Mouse (Mus musculus): ENCODE data around the gene Ctsg. TPM values are rescaled to one million over a fixed set of nuclear protein-coding genes. Genes with fewer than 3 reads are reported as not detected.
"Not testable (repeated sequence)": the region's sequence is repeated elsewhere in the genome, so short reads cannot be mapped to it uniquely, and the experiment has no call there.

The Ctsg gene
- 0.34 TPM in 1 of 2 replicates, not detected in the other for polyA plus RNA-seq (2016; fragmentation: Nextera tagmentation; extraction: Ambion mirVana)

- peaks cover 6% of the 10 kb centered on the region for H3K4me1 ChIP-seq (replicated peaks)
- H3K4me3 ChIP-seq = no peak within 1 kb of the TSS
- H3K9ac ChIP-seq = no peak within 1 kb of the TSS
- H3K36me3 ChIP-seq = no peaks in the 10 kb centered on the region
- H3K4me2 ChIP-seq = no peak within 1 kb of the TSS
- no peak for ATAC-seq (ENCODE audit: insufficient number of reproducible peaks, low FRiP score)
- H3K27ac ChIP-seq (ENCODE audit: poor library complexity, severe bottlenecking) = no peak within 1 kb of the TSS
- 58% methylated on average over 10 of the region's 10 CpGs for WGBS
- no peaks in the 10 kb centered on the region for H3K27me3 ChIP-seq (replicated peaks)
- no peaks in the 10 kb centered on the region for H3K9me3 ChIP-seq (replicated peaks)
These were observed at the start of gene Ctsg for GRCm38 (mm10) chr14:56102386-56102785. Gene Ctsg (minus strand): TSS chr14:56102574.

- not testable (repeated sequence) for ATAC-seq (ENCODE audit: insufficient number of reproducible peaks, low FRiP score)
- 73% methylated on average over 1 of the region's 1 CpGs for WGBS
These were observed 31.3 kb upstream of the Ctsg start for GRCm38 (mm10) chr14:56133675-56134074.

DNA sequence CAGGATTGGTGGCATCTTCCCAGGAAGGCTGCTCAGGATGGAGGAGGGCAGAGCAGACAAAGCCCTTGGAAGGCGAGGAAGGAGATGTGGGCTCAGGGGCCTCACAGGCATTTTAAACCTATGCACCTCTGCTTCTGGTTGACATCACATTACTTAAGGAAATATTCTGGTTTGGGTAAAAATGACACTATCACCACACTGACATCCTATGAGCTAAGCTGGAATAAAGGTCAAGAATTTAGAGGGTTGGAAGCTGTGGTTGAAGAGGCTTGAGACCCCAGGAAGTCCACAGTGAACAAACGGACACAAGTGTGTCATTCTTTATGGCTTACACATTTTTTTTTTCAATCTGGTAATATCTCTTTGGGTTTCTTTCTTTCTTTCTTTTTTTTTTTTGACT, 30.1 kb upstream of the Ctsg start, which contains the start of gene Gzmd:
Gzmd (minus strand) TSS at position 101 of the 400 bp plus-strand sequence.
- not testable (repeated sequence) for H3K27me3 ChIP-seq (replicated peaks); H3K9ac ChIP-seq; H3K4me1 ChIP-seq (replicated peaks); H3K27ac ChIP-seq (ENCODE audit: poor library complexity, severe bottlenecking); H3K36me3 ChIP-seq; H3K4me2 ChIP-seq; ATAC-seq (ENCODE audit: insufficient number of reproducible peaks, low FRiP score); H3K4me3 ChIP-seq; H3K9me3 ChIP-seq (replicated peaks)
- WGBS = 69% methylated on average over 2 of the region's 2 CpGs

More at GRCm38 (mm10) chr14:56133675-56134074, 31.3 kb upstream of the Ctsg start:
- not testable (repeated sequence) for H3K4me2 ChIP-seq; H3K4me1 ChIP-seq (replicated peaks); H3K4me3 ChIP-seq; H3K9ac ChIP-seq; H3K27ac ChIP-seq (ENCODE audit: poor library complexity, severe bottlenecking); H3K27me3 ChIP-seq (replicated peaks); H3K36me3 ChIP-seq; H3K9me3 ChIP-seq (replicated peaks)

DNA sequence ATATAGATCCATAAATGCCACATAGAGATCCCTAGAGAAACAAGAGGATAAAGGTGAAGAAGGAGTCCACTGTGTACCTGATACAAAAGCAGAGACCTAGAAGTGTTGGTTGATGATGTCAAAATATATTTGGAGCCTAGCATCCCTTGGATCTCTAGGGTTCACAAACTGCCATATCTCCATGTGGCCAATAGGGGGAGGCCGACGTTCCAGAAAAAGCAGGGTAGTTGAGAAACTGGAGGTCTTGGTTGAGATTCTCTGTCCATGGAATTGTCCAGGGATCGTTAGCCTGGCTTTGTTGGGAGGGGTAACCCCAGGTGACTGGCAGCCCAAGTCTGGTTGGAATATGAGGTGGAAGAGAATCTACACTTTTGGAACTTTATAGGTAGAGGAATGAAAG, 26.0 kb upstream of the Ctsg start:
- Histone ChIP-seq H3K9me3 (replicated peaks) (no peaks in the 10 kb centered on the region), H3K36me3 (no peaks in the 10 kb centered on the region), H3K4me2 (no peak overlapping the region), H3K27ac (ENCODE audit: poor library complexity, severe bottlenecking) (no peak overlapping the region), H3K9ac (no peak overlapping the region), H3K27me3 (replicated peaks) (no peaks in the 10 kb centered on the region), H3K4me1 (replicated peaks) (no peaks in the 10 kb centered on the region), H3K4me3 (no peak overlapping the region)
- WGBS = 43% methylated on average over 3 of the region's 3 CpGs
- ATAC-seq (ENCODE audit: insufficient number of reproducible peaks, low FRiP score) = no peak

- WGBS = 72% methylated on average over 3 of the region's 3 CpGs
- no peak for ATAC-seq (ENCODE audit: insufficient number of reproducible peaks, low FRiP score)
These were observed 21.1 kb upstream of the Ctsg start for GRCm38 (mm10) chr14:56123516-56123915.

DNA sequence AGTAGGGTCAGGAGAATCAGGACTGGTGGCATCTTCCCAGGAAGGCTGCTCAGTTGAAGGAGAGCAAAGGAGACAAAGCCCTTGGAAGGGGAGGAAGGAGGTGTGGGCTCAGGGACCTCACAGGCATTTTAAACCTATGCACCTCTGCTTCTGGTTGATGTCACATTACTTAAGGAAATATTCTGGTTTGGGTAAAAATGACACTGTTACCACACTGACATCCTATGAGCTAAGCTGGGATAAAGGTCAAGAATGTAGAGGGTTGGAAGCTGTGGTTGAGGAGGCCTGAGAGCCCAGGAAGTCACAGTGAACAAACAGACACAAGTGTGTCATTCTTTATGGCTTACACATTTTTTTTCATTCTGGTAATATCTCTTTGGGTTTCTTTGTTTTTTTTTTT, 18.2 kb upstream of the Ctsg start, which contains the start of gene Gzme:
Gzme (minus strand) TSS at position 101 of the 400 bp plus-strand sequence.
- Histone ChIP-seq H3K4me2 (no peak within 1 kb of the TSS), H3K27ac (ENCODE audit: poor library complexity, severe bottlenecking) (no peak within 1 kb of the TSS), H3K36me3 (no peaks in the 10 kb centered on the region), H3K27me3 (replicated peaks) (no peaks in the 10 kb centered on the region), H3K9ac (no peak within 1 kb of the TSS), H3K4me3 (no peak within 1 kb of the TSS), H3K4me1 (replicated peaks) (no peaks in the 10 kb centered on the region), H3K9me3 (replicated peaks) (no peaks in the 10 kb centered on the region)
- no peak for ATAC-seq (ENCODE audit: insufficient number of reproducible peaks, low FRiP score)

More at GRCm38 (mm10) chr14:56123516-56123915, 21.1 kb upstream of the Ctsg start:
- H3K36me3 ChIP-seq = no peaks in the 10 kb centered on the region
- no peaks in the 10 kb centered on the region for H3K4me1 ChIP-seq (replicated peaks)
- H3K27ac ChIP-seq (ENCODE audit: poor library complexity, severe bottlenecking) = no peak overlapping the region
- H3K9me3 ChIP-seq (replicated peaks) = no peaks in the 10 kb centered on the region
- H3K9ac ChIP-seq = no peak overlapping the region
- no peaks in the 10 kb centered on the region for H3K27me3 ChIP-seq (replicated peaks)
- no peak overlapping the region for H3K4me3 ChIP-seq
- no peak overlapping the region for H3K4me2 ChIP-seq

DNA sequence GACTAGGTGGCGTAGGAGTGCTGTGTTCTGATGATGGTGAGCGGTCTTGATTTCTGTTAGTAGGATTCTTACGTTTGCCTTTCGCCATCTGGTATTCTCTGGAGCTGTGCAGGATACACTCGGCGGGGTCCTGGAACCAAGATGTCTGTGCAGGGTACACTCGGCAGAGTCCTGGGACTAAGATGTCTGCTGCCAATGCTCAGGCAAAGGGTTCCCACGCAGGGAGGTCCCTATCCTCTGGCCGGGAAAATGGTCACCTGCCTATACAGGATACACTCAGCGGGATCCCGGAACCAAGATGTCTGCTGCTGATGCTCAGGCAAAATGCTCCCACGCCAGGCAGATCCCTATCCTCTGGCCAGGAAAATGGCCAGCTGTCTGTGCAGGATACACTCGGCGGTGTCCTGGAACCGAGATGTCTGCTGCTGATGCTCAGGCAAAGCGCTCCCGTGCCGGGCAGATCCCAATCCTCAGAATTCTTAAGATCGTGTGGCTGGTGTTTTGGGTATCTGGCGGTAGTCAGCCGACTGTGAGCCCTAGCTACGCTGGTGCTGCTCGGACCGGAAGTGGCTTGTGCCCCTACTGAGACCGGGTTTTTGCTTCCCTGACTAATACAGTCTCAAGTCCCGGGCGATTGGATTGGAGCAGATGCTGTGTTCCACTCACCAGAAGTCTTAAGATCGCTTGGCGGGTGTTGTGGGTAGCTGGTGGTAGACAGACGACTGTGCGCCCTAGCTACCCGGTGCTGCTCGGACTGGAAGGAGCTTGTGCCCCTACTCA, 13.3 kb upstream of the Ctsg start:
- H3K27ac ChIP-seq (ENCODE audit: poor library complexity, severe bottlenecking); H3K4me2 ChIP-seq; H3K27me3 ChIP-seq (replicated peaks); H3K9me3 ChIP-seq (replicated peaks); ATAC-seq (ENCODE audit: insufficient number of reproducible peaks, low FRiP score); H3K4me3 ChIP-seq; H3K4me1 ChIP-seq (replicated peaks); H3K36me3 ChIP-seq; H3K9ac ChIP-seq: not testable (repeated sequence)
- WGBS = 82% methylated on average over 33 of the region's 33 CpGs

DNA sequence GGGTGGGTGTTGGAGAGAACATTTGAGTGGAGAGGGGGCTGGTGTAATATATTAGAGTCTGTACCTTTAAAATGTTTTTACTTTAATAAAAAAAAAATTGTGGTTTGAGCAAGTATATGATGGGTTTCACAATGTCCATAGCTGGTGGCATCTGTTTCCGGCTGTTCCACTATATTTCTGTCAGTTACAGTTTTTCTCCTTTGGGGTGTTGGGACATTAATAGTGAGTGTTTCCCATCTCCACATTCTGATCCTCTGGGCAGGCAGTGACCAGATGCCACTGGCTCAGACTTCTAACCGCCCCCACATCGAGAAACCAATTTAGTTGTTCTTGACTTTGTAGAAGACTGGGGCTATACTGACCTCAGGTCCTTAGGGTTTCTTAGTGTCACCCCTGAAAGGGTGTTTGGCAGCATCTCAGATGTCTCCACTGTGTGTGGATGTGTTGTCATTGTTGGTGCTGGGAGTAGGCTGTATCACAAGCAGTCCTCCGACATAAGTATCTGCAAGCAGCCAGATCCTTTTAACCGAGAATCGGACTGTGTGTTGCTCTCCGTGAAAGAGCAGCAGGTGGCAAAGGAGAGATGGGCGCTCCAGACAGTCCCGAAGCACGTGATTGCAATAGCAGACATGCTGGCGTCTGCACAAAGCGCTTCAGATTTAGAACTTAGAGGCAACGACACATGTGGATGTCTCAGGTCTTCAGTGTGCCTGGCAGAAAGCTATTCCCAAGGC, 3.2 kb upstream of the Ctsg start:
- Histone ChIP-seq H3K27ac (ENCODE audit: poor library complexity, severe bottlenecking) (no peak overlapping the region), H3K9ac (no peak overlapping the region), H3K36me3 (no peaks in the 10 kb centered on the region), H3K4me3 (no peak overlapping the region), H3K4me2 (no peak overlapping the region), H3K27me3 (replicated peaks) (no peaks in the 10 kb centered on the region), H3K9me3 (replicated peaks) (no peaks in the 10 kb centered on the region), H3K4me1 (replicated peaks) (no peaks in the 10 kb centered on the region)
- no peak for ATAC-seq (ENCODE audit: insufficient number of reproducible peaks, low FRiP score)
- 75% methylated on average over 13 of the region's 13 CpGs for WGBS

DNA sequence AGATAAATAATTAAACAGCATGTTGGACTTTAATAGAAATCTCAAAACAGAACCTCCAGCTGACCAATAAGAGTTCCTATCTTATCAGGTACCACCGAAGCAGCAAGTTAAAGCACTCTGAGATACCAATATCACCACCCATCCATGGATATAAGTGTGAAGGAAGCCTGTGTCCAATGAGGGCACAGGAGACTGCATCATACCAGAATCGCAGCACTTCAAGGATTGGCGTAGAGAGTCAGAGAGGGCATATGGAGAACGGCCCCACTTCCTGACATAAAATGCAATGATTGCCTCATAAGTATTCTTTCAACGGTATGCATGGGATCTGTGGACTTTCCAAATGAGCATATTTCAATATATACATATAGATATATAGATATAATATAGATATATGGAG, 2.6 kb upstream of the Ctsg start:
- Histone ChIP-seq H3K9ac (no peak overlapping the region), H3K4me1 (replicated peaks) (no peaks in the 10 kb centered on the region), H3K9me3 (replicated peaks) (no peaks in the 10 kb centered on the region), H3K36me3 (no peaks in the 10 kb centered on the region), H3K27me3 (replicated peaks) (no peaks in the 10 kb centered on the region), H3K4me3 (no peak overlapping the region), H3K4me2 (no peak overlapping the region), H3K27ac (ENCODE audit: poor library complexity, severe bottlenecking) (no peak overlapping the region)
- WGBS = 72% methylated on average over 5 of the region's 5 CpGs
- no peak for ATAC-seq (ENCODE audit: insufficient number of reproducible peaks, low FRiP score)

DNA sequence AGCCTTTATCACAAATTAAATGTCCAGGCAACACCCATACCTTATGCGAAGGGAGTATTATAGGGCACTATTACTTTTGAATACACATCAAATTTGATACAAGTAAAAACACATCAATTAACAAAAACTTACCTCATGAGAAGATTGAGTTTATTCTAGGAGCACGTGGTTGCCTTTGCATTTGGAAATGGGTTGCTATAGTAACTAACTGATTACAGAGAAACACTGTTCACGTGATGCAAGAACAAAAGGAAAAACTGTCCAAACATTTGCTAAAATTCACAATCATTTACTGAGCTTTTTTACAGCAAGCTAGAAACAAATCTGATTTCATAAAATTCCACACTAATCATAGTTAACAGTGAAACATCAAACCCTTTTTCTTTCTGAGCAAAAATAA, 1.1 kb upstream of the Ctsg start:
- H3K4me3 ChIP-seq = no peak overlapping the region
- WGBS = 64% methylated on average over 3 of the region's 3 CpGs
- no peak overlapping the region for H3K4me2 ChIP-seq
- H3K27ac ChIP-seq (ENCODE audit: poor library complexity, severe bottlenecking) = no peak overlapping the region
- H3K9me3 ChIP-seq (replicated peaks) = no peaks in the 10 kb centered on the region
- ATAC-seq (ENCODE audit: insufficient number of reproducible peaks, low FRiP score) = no peak
- H3K9ac ChIP-seq = no peak overlapping the region
- H3K4me1 ChIP-seq (replicated peaks) = no peaks in the 10 kb centered on the region
- H3K27me3 ChIP-seq (replicated peaks) = no peaks in the 10 kb centered on the region
- no peaks in the 10 kb centered on the region for H3K36me3 ChIP-seq

DNA sequence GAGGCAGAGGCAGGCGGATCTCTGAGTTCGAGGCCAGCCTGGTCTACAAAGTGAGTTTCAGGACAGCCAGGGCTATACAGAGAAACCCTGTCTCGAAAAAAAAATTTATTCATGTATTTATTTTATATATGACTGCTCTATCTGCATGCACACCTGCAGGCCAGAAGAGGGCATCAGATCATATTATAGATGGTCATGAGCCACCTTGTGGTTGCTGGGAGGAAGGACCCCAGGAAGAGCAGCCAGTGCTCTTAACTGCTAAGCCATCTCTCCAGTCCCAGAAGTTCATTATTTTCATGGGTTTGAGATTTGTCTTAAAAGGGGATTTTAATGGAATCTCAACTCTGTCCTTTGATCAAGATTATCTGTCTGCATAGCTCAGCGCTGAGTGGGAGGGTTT, 3.4 kb downstream of the Ctsg start:
- H3K27ac ChIP-seq (ENCODE audit: poor library complexity, severe bottlenecking) = no peak overlapping the region
- no peaks in the 10 kb centered on the region for H3K9me3 ChIP-seq (replicated peaks)
- no peak overlapping the region for H3K9ac ChIP-seq
- no peak overlapping the region for H3K4me2 ChIP-seq
- H3K36me3 ChIP-seq = no peaks in the 10 kb centered on the region
- no peaks in the 10 kb centered on the region for H3K27me3 ChIP-seq (replicated peaks)
- H3K4me1 ChIP-seq (replicated peaks) = peaks cover 9% of the 10 kb centered on the region
- ATAC-seq (ENCODE audit: insufficient number of reproducible peaks, low FRiP score) = no peak
- 75% methylated on average over 4 of the region's 4 CpGs for WGBS
- no peak overlapping the region for H3K4me3 ChIP-seq
